Mouse (Mus musculus) ES-Bruce4 (cell line): ENCODE results near the gene Myrip. TPM values are rescaled to one million over a fixed set of nuclear protein-coding genes. Genes with fewer than 3 reads are reported as not detected.
"Not testable (repeated sequence)": the region's sequence is repeated elsewhere in the genome, so short reads cannot be mapped to it uniquely, and the experiment has no call there.

ENCODE experiments used
- H3K27ac ChIP-seq: 2 replicates; pipeline ENCODE4 v1.5.1; 2012; ENCODE audit warnings: low read length, inconsistent platforms; ENCODE audit not compliant: insufficient read depth
- H3K27me3 ChIP-seq: 2 replicates; pipeline ENCODE4 v1.6.1; 2012; ENCODE audit warnings: mild to moderate bottlenecking, low read length, inconsistent platforms; ENCODE audit not compliant: control insufficient read depth, poor library complexity, insufficient read depth, severe bottlenecking
- H3K36me3 ChIP-seq: 2 replicates; pipeline ENCODE4 v1.6.1; 2012; ENCODE audit warnings: inconsistent platforms, mild to moderate bottlenecking, low read length, moderate library complexity; ENCODE audit not compliant: control insufficient read depth, poor library complexity, insufficient read depth, severe bottlenecking
- H3K4me1 ChIP-seq: one replicate; pipeline ENCODE4 v1.8.1; 2011; ENCODE audit warnings: low read length; ENCODE audit not compliant: control insufficient read depth, insufficient read depth
- H3K4me3 ChIP-seq: 2 replicates; pipeline ENCODE4 v1.5.1; 2011; ENCODE audit warnings: low read depth, mild to moderate bottlenecking, low read length
- H3K9ac ChIP-seq: 2 replicates; pipeline ENCODE4 v1.6.1; 2012; ENCODE audit warnings: low read depth, mild to moderate bottlenecking, inconsistent platforms; ENCODE audit not compliant: poor library complexity, severe bottlenecking
- H3K9me3 ChIP-seq: replicated peaks from 2 replicates; pipeline ENCODE4 v1.6.1; 2012; ENCODE audit warnings: mild to moderate bottlenecking, low read length, inconsistent platforms; ENCODE audit not compliant: control insufficient read depth, poor library complexity, insufficient read depth, severe bottlenecking
- CTCF ChIP-seq: IDR thresholded peaks from one replicate; pipeline ENCODE4 v1.8.1; 2011; ENCODE audit warnings: low read depth, low read length
- EP300 ChIP-seq: IDR thresholded peaks from 2 replicates; pipeline ENCODE4 v1.6.1; 2011; ENCODE audit warnings: low read depth, low read length; ENCODE audit not compliant: insufficient read depth
- POLR2A ChIP-seq: IDR thresholded peaks from one replicate; pipeline ENCODE4 v1.8.1; 2011; ENCODE audit warnings: low read length; ENCODE audit not compliant: insufficient read depth
- polyA plus RNA-seq: library from polyadenylated mRNA; stranded (reverse); fragments of >200 nt; gene quantifications from 2 replicates; pipeline ENCODE4 v1.2.4, GENCODE M21; 2011; ENCODE audit warnings: low read depth; ENCODE audit not compliant: missing spikeins, insufficient read depth, insufficient read length

The Myrip gene
- polyA plus RNA-seq, 1 experiment, result 0.24 TPM

DNA sequence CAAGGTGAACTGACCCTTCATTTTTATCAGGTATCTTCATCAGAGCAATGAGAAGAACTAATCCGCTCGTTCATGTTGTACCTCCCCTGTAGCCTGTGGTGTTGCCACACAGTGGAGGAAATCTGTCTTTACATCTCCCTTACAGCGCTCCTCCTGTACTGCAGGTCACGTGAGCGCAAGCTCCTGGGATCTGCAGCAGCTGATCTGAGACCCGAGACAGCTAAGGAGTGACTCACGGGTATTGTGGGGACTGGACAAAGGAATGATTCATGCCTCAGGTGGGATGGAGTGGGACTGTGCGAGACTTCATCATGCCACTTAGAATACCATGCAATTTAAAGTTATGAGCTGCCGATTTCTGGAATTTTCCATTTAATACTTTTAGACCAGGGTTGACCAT, 17.8 kb downstream of the Myrip start:
- Histone ChIP-seq H3K27me3 (no peaks in the 10 kb centered on the region), H3K9ac (no peak overlapping the region), H3K9me3 (no peaks in the 10 kb centered on the region), H3K4me1 (no peaks in the 10 kb centered on the region), H3K27ac (no peak overlapping the region), H3K36me3 (no peaks in the 10 kb centered on the region), H3K4me3 (no peak overlapping the region)
- no peak for TF ChIP-seq CTCF
- no peak for TF ChIP-seq EP300
- no peak for TF ChIP-seq POLR2A

- no peak overlapping the region for H3K4me3 ChIP-seq
- TF ChIP-seq EP300 (no peak), POLR2A (no peak)
- H3K36me3 ChIP-seq, result no peaks in the 10 kb centered on the region
- H3K9ac ChIP-seq, result no peak overlapping the region
- H3K9me3 ChIP-seq, result no peaks in the 10 kb centered on the region
- no peaks in the 10 kb centered on the region for H3K27me3 ChIP-seq
- H3K27ac ChIP-seq, result no peak overlapping the region
- no peaks in the 10 kb centered on the region for H3K4me1 ChIP-seq
Observed at GRCm38 (mm10) chr9:120320573-120320972, 19.3 kb downstream of the Myrip start.

DNA sequence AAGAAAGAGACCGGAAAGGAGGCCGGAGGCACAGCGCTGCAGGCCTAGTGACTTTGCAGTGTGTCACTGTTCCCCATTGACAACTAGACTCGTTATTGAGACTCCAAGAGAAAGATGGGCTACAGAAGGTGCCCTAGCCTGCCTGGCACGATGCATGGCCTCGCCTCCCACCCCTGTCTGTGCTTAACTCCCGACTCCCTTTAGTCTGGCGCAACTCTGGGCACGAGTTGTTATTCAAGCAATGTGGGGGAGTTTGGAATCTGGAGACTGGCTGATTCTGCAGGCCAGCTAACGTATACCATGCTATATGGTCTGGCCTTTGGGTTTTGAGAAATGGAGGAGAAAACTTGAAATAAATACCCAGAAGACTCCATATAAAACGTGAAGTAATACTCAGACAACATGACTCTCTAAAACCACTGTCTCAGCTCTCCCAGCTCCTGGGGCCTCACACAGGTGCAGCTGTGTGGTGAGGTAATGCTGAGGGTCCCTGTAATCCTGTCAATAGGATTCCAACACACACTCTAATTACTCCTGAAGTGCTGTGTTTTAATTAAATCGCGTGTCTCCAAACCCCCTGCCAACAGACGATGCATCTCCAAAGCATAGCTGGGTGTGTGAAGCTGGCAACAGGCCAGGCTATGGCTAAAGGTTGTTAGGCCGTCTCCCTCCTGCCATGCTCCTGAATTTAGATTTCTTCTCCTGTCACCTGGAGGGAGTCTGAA, 21.6 kb downstream of the Myrip start:
- TF ChIP-seq EP300 (no peak), POLR2A (no peak), CTCF (no peak)
- no peaks in the 10 kb centered on the region for H3K9me3 ChIP-seq
- H3K36me3 ChIP-seq, result no peaks in the 10 kb centered on the region

DNA sequence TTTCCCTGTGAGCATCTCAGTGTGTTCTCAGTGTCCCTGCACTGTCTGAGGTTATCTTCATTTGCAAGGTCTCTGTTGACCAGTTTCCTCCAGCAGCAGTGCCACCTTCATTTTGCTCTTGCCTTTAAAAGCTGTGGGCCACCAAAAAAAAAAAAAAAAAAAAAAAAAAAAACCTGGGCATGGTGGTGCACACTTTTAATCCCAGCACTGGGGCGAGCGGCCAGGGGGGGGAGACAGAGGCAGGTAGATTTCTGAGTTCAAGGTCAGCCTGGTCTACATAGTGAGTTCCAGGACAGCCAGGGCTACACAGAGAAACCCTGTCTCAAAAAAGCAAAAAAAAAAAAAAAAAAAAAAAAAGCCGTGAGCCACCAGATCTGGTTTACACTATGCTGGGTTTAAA, 29.7 kb downstream of the Myrip start:
- H3K9ac ChIP-seq, H3K4me3 ChIP-seq, H3K4me1 ChIP-seq, H3K36me3 ChIP-seq, H3K27ac ChIP-seq, H3K9me3 ChIP-seq, H3K27me3 ChIP-seq: not testable (repeated sequence)

More for the DNA sequence above, 21.6 kb downstream of the Myrip start:
- no peak overlapping the region for H3K27ac ChIP-seq
- H3K4me1 ChIP-seq, result no peaks in the 10 kb centered on the region
- H3K4me3 ChIP-seq, result no peak overlapping the region
- no peak overlapping the region for H3K9ac ChIP-seq
- no peaks in the 10 kb centered on the region for H3K27me3 ChIP-seq

GRCm38 (mm10) chr9:120338172-120338571, 36.9 kb downstream of the Myrip start:
- Histone ChIP-seq H3K9ac (no peak overlapping the region), H3K27ac (no peak overlapping the region), H3K36me3 (no peaks in the 10 kb centered on the region), H3K4me3 (no peak overlapping the region), H3K9me3 (no peaks in the 10 kb centered on the region), H3K27me3 (no peaks in the 10 kb centered on the region), H3K4me1 (no peaks in the 10 kb centered on the region)
- TF ChIP-seq CTCF (no peak), POLR2A (no peak), EP300 (no peak)

DNA sequence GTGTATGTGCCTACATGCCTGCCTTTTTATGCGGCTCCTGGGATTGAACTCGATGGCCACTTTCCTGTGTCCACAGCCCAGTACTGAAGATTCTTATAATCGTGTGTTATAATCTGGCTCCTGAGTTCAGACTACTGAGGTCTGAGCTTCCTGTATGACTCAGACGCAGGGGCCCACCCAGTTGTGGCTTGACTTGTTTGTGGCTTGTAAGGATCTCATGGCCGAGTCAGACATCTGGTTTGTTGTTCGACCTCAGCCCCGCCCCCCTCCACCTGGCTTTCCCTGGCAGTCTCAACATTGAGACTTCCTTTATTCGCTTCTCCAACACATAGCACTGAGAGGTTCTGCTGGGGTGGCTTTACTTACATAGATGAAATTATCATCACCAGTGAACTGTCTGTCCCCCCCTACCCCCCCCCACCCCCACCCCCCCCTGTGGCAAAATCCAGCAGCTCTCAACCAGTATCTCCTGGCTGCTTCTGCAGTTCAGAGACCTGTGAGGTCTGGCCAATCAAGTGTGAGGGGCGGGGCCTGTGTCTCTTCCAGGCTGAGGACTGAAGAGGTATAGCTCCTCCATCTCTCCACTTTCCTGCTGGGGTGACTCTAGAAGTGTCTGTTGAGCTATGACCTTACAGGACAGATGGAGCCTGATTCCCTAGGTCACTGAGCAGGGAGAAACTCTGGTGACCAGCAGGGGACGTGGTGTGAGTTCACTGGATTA, 38.8 kb downstream of the Myrip start:
- Histone ChIP-seq H3K27me3 (no peaks in the 10 kb centered on the region), H3K27ac (no peak overlapping the region)

More for the DNA sequence above, 38.8 kb downstream of the Myrip start:
- Histone ChIP-seq H3K36me3 (no peaks in the 10 kb centered on the region), H3K9ac (no peak overlapping the region), H3K9me3 (no peaks in the 10 kb centered on the region), H3K4me1 (no peaks in the 10 kb centered on the region), H3K4me3 (no peak overlapping the region)
- no peak for TF ChIP-seq POLR2A
- TF ChIP-seq EP300, result no peak
